ENCODE assay signal across 8 mouse cellular contexts in genomic region chr19:5457746-5458442, GRCm38 (mm10). TPM values are rescaled to one million over a fixed set of nuclear protein-coding genes. Genes with fewer than 3 reads are reported as not detected.
A peak's percentile ranks its signal among the peaks of the same experiment; 100 is the strongest.
DNase-seq lines count a peak whose midpoint lies in the region; ATAC-seq and TF ChIP-seq lines count a peak whose summit lies in the region.

TSS of gene Ccdc85b (minus strand) at chr19:5457894.

- H3K36me3 ChIP-seq in heart, embryonic 10.5 days, result peaks cover 23% of the 10 kb centered on the region
- H3K36me3 ChIP-seq in CH12.LX (replicated peaks in 1 of 2; ENCODE audit: control insufficient read depth in 1 of 2, insufficient read depth in 1 of 2, low read length in 1 of 2), result peaks cover 8 to 33% of the 10 kb centered on the region in 2 experiments
- H3K36me3 ChIP-seq in embryonic facial prominence, embryonic 13.5 days, result peaks cover 24% of the 10 kb centered on the region
- 0 out of 2 replicates have a peak, but pooled peaks cover under 1% of the 10 kb centered on the region for H3K36me3 ChIP-seq in midbrain, embryonic 15.5 days (replicated peaks)

- peaks cover 46% of the 10 kb centered on the region for H3K4me1 ChIP-seq in heart, embryonic 10.5 days
- H3K4me1 ChIP-seq in CH12.LX (ENCODE audit: control insufficient read depth in 1 of 2, insufficient read depth in 2 of 2), result peaks cover 9 to 35% of the 10 kb centered on the region in 2 experiments; a peak in 3 of 4 replicates
- H3K4me1 ChIP-seq in embryonic facial prominence, embryonic 13.5 days, result peaks cover 40% of the 10 kb centered on the region
- H3K4me1 ChIP-seq in midbrain, embryonic 15.5 days, result peaks cover 43% of the 10 kb centered on the region

- TF ChIP-seq EP300 in CH12.LX (IDR thresholded peaks at IDR 0.05; ENCODE audit: low read length), result no peak

- H3K4me2 ChIP-seq in CH12.LX (ENCODE audit: insufficient read depth, low read depth, poor library complexity, severe bottlenecking), result peak within 1 kb of the TSS; percentile 96
- H3K4me2 ChIP-seq in embryonic facial prominence, embryonic 13.5 days, result peak within 1 kb of the TSS; percentile 99
- peak within 1 kb of the TSS; percentile 85 for H3K4me2 ChIP-seq in midbrain, embryonic 15.5 days

- no peak for TF ChIP-seq RAD21 in CH12.LX (IDR thresholded peaks at IDR 0.05; ENCODE audit: low read depth, low read length)

- H3K27ac ChIP-seq in heart, embryonic 10.5 days, result peak within 1 kb of the TSS; percentile 96
- peak within 1 kb of the TSS; percentile 52 for H3K27ac ChIP-seq in CH12.LX (ENCODE audit: insufficient read depth, low read depth)
- H3K27ac ChIP-seq in embryonic facial prominence, embryonic 13.5 days, result peak within 1 kb of the TSS; percentile 87
- peak within 1 kb of the TSS; percentile 94 for H3K27ac ChIP-seq in midbrain, embryonic 15.5 days

- no peaks in the 10 kb centered on the region for H3K9me3 ChIP-seq in heart, embryonic 10.5 days
- H3K9me3 ChIP-seq in CH12.LX (replicated peaks; ENCODE audit: low read length), result no peaks in the 10 kb centered on the region
- H3K9me3 ChIP-seq in embryonic facial prominence, embryonic 13.5 days, result no peaks in the 10 kb centered on the region
- H3K9me3 ChIP-seq in midbrain, embryonic 15.5 days, result no peaks in the 10 kb centered on the region

- dilution Hi-C loops in CH12.LX (cut with MboI; ENCODE audit: extremely low pct_ligation_motif_present, extremely low pct_unique_long_range_greater_than_20kb, low sequenced_read_pairs), result no loop called here

- TF ChIP-seq CTCF in CH12.LX (conservative IDR thresholded peaks at IDR 0.05 in 1 of 2, IDR thresholded peaks at IDR 0.05 in 1 of 2; ENCODE audit: low read depth in 2 of 2, low read length in 2 of 2), result no peak

- H3K27me3 ChIP-seq in heart, embryonic 10.5 days (ENCODE audit: insufficient read depth, poor library complexity, severe bottlenecking), result 0 out of 2 replicates have a peak, but pooled peaks cover 7% of the 10 kb centered on the region
- H3K27me3 ChIP-seq in CH12.LX (replicated peaks), result peaks cover 7% of the 10 kb centered on the region
- peaks cover 7% of the 10 kb centered on the region; the same call in 1 of the 2 replicates for H3K27me3 ChIP-seq in embryonic facial prominence, embryonic 13.5 days
- peaks cover 8% of the 10 kb centered on the region; the same call in 1 of the 2 replicates for H3K27me3 ChIP-seq in midbrain, embryonic 15.5 days (replicated peaks)

- peak within 1 kb of the TSS; percentile 90 for H3K4me3 ChIP-seq in heart, embryonic 10.5 days
- peak within 1 kb of the TSS; percentile 56 to 91 (median 77) for H3K4me3 ChIP-seq in CH12.LX (replicated peaks in 1 of 3; ENCODE audit: low read depth in 2 of 3, low read length in 2 of 3, poor library complexity in 1 of 3)
- H3K4me3 ChIP-seq in embryonic facial prominence, embryonic 13.5 days, result peak within 1 kb of the TSS; percentile 74
- peak within 1 kb of the TSS; percentile 72 for H3K4me3 ChIP-seq in midbrain, embryonic 15.5 days

- ATAC-seq in embryonic facial prominence, embryonic 13.5 days (ENCODE audit: insufficient number of reproducible peaks, insufficient read depth, low FRiP score, low TSS enrichment, low read depth), result no peak
- peak; percentile 10; the same call in 1 of the 2 replicates for ATAC-seq in midbrain, embryonic 15.5 days (replicated peaks)

- peak within 1 kb of the TSS; percentile 85 for H3K9ac ChIP-seq in CH12.LX (ENCODE audit: insufficient read depth, low read depth)
- H3K9ac ChIP-seq in embryonic facial prominence, embryonic 13.5 days, result peak within 1 kb of the TSS; percentile 76
- peak within 1 kb of the TSS; percentile 80 for H3K9ac ChIP-seq in midbrain, embryonic 15.5 days

- in situ Hi-C loops in CH12.LX (cut with MboI; ENCODE audit: low pct_ligation_motif_present, low pct_unique_long_range_greater_than_20kb, low sequenced_read_pairs), result loop anchor here (5.0 kb wide), 1 partner anchor 34 kb away; the partner anchor contains the start of gene Cfl1

- peaks cover 12% of the 10 kb centered on the region for H3K79me2 ChIP-seq in CH12.LX (replicated peaks; ENCODE audit: control insufficient read depth, extremely low read depth, insufficient read depth, poor library complexity, severe bottlenecking)

- 18% methylated on average over 14 of the region's 14 CpGs for WGBS in heart, embryonic 10.5 days
- WGBS in embryonic facial prominence, embryonic 13.5 days, result 17% methylated on average over 14 of the region's 14 CpGs
- WGBS in midbrain, embryonic 15.5 days, result 15% methylated on average over 14 of the region's 14 CpGs

- TF ChIP-seq POLR2A in CH12.LX (IDR thresholded peaks at IDR 0.05; ENCODE audit: low read depth, low read length), result no peak

- DNase-seq in heart, embryonic 10.5 days (ENCODE audit: low spot score), result no peak
- DNase-seq in heart, adult 8-10 months (ENCODE audit: low spot score), result no peak
- DNase-seq in CH12.LX (ENCODE audit: extremely low read depth), result no peak
- no peak for DNase-seq in layer of hippocampus, postnatal 10 days (ENCODE audit: low spot score in 2 of 2)
- no peak for DNase-seq in thymus, postnatal 4 days
- DNase-seq in thymus, postnatal 14 days, result no peak

TF ChIP-seq in CH12.LX, 34 proteins besides CTCF, POLR2A, EP300 and RAD21:
- TF ChIP-seq E2F4 (IDR thresholded peaks at IDR 0.05; ENCODE audit: insufficient replicate concordance, low read depth, low read length) (no peak), MAFK (IDR thresholded peaks at IDR 0.05; ENCODE audit: insufficient replicate concordance, low read length) (no peak), UBTF (IDR thresholded peaks at IDR 0.05; ENCODE audit: low read depth, low read length) (no peak), HCFC1 (IDR thresholded peaks at IDR 0.05; ENCODE audit: low read depth, low read length) (no peak), CHD2 (IDR thresholded peaks at IDR 0.05; ENCODE audit: low read length) (no peak), USF2 (conservative IDR thresholded peaks at IDR 0.05; ENCODE audit: low read depth, low read length) (no peak), PAX5 (IDR thresholded peaks at IDR 0.05; ENCODE audit: low read length) (no peak), MXI1 (IDR thresholded peaks at IDR 0.05; ENCODE audit: low read depth, low read length) (no peak), SMC3 (IDR thresholded peaks at IDR 0.05; ENCODE audit: low read depth, low read length) (no peak), MEF2A (IDR thresholded peaks at IDR 0.05; ENCODE audit: borderline replicate concordance, low read depth, low read length) (no peak), MAZ (IDR thresholded peaks at IDR 0.05; ENCODE audit: low read depth, low read length) (no peak), POLR2AphosphoS2 (IDR thresholded peaks at IDR 0.05; ENCODE audit: low read depth, low read length) (no peak), RCOR1 (conservative IDR thresholded peaks at IDR 0.05; ENCODE audit: low read depth, low read length) (no peak), GABPA (IDR thresholded peaks at IDR 0.05; ENCODE audit: insufficient replicate concordance, low read depth, low read length) (no peak), CHD1 (IDR thresholded peaks at IDR 0.05; ENCODE audit: low read depth, low read length) (no peak)
TF ChIP-seq in CH12.LX: peak in this region for 0.

RNA-seq across cellular contexts. Expression of gene Ccdc85b, which starts in this region (rescaled TPM):
- 8.3 and 11.6 TPM in 2 replicates for polyA plus RNA-seq in heart, embryonic 10.5 days (2016; fragmentation: Nextera tagmentation; extraction: Ambion mirVana)
- 10 to 100 TPM in 1 of 4 experiments, 1 to 10 TPM in 3; 8.3 to 10.4 (median 8.9) TPM for total RNA-seq in heart, adult 8-10 months (2022)
- total RNA-seq in CH12.LX (2012; rRNA removed), result 4.2 and 4.8 TPM in 2 replicates
- 2.0 and 2.1 TPM in 2 replicates for total RNA-seq in CH12.LX (2014; rRNA removed)
- 4.1 and 5.0 TPM in 2 replicates for polyA plus RNA-seq in CH12.LX (2012; ENCODE audit: insufficient read length, low read depth)
- polyA plus RNA-seq in embryonic facial prominence, embryonic 13.5 days (2015; fragmentation: Nextera tagmentation; extraction: Ambion mirVana), result 6.8 TPM in 2 replicates
- 10 to 100 TPM; 26.4 to 32.9 TPM for total RNA-seq in layer of hippocampus, postnatal 10 days (2021)
- 11.7 and 13.2 TPM in 2 replicates for polyA plus RNA-seq in midbrain, embryonic 15.5 days (2015; fragmentation: Nextera tagmentation; extraction: Ambion mirVana)
